Mouse (Mus musculus) embryonic facial prominence, embryonic 14.5 days (tissue): Measurements from ENCODE around the gene Lypd4. TPM values are rescaled to one million over a fixed set of nuclear protein-coding genes. Genes with fewer than 3 reads are reported as not detected.
A peak's percentile ranks its signal among the peaks of the same experiment; 100 is the strongest.

Source experiments
- ATAC-seq: fragments of 200-750 bp; cut with Nextera tagmentation; 2 replicates; pipeline ENCODE4 v1.8.0; 2017; ENCODE audit warnings: low read depth, moderate number of reproducible peaks, moderate TSS enrichment
- DNase-seq: peaks from one replicate; pipeline ENCODE4 v3.0.0-alpha.2; 2015; ENCODE audit warnings: low spot score
- H3K27ac ChIP-seq: fragments of 300-500 bp; sonication (generic); replicated peaks from 2 replicates; pipeline ENCODE4 v1.5.1; 2014; ENCODE audit warnings: low read depth, mild to moderate bottlenecking, low read length, moderate library complexity
- H3K27me3 ChIP-seq: fragments of 300-500 bp; sonication (generic); replicated peaks from 2 replicates; pipeline ENCODE4 v1.6.1; 2014; ENCODE audit warnings: low read length; ENCODE audit not compliant: control insufficient read depth, insufficient read depth
- H3K36me3 ChIP-seq: fragments of 300-500 bp; sonication (generic); 2 replicates; pipeline ENCODE4 v1.6.1; 2014; ENCODE audit warnings: low read length, mixed read lengths; ENCODE audit not compliant: control insufficient read depth, insufficient read depth
- H3K4me1 ChIP-seq: fragments of 300-500 bp; sonication (generic); 2 replicates; pipeline ENCODE4 v1.6.1; 2014; ENCODE audit warnings: antibody characterized with exemption, low read length; ENCODE audit not compliant: control insufficient read depth, insufficient read depth
- H3K4me2 ChIP-seq: fragments of 300-500 bp; sonication (generic); 2 replicates; pipeline ENCODE4 v1.6.1; 2014; ENCODE audit warnings: low read depth, mild to moderate bottlenecking, low read length, moderate library complexity, mixed read lengths
- H3K4me3 ChIP-seq: fragments of 300-500 bp; sonication (generic); 2 replicates; pipeline ENCODE4 v1.5.1; 2014; ENCODE audit warnings: low read depth, mild to moderate bottlenecking, low read length
- H3K9ac ChIP-seq: fragments of 300-500 bp; sonication (generic); 2 replicates; pipeline ENCODE4 v1.6.1; 2014; ENCODE audit warnings: low read depth, mild to moderate bottlenecking, low read length, moderate library complexity, mixed read lengths
- H3K9me3 ChIP-seq: fragments of 300-500 bp; sonication (generic); 2 replicates; pipeline ENCODE4 v1.6.1; 2016; ENCODE audit warnings: low read length; ENCODE audit not compliant: control insufficient read depth
- WGBS: fragments of 180-500 bp; shearing (Covaris S2); extraction: QIAGEN DNeasy Blood & Tissue Kit; methylation state at CpG from one replicate; pipeline ENCODE4 v1.1.7; 2014; 5-methylcytosine and 5-hydroxymethylcytosine counted together
- polyA plus RNA-seq: library from polyadenylated mRNA; unstranded; fragments of >200 nt; fragmentation: Nextera tagmentation; extraction: Ambion mirVana; gene quantifications from 2 replicates; pipeline ENCODE4 v1.2.1, GENCODE M21; 2014

The Lypd4 gene
- polyA plus RNA-seq, 1 experiment from 2014 or later = not detected

- Histone ChIP-seq H3K9me3 (no peaks in the 10 kb centered on the region), H3K4me3 (peak overlapping the region; percentile 99), H3K27me3 (no peaks in the 10 kb centered on the region), H3K4me2 (peak overlapping the region; percentile 87), H3K36me3 (peaks cover 45% of the 10 kb centered on the region), H3K27ac (peak overlapping the region; percentile 92), H3K4me1 (peaks cover 14% of the 10 kb centered on the region), H3K9ac (peak overlapping the region; percentile 100)
- ATAC-seq = no peak
- WGBS = under 1% methylated on average over 35 of the region's 47 CpGs
- DNase-seq = no peak
Measured at GRCm38 (mm10) chr7:24884693-24885291, 15.1 kb upstream of the Lypd4 start.

- Histone ChIP-seq H3K9ac (peak within 1 kb of the TSS; percentile 100), H3K27me3 (no peaks in the 10 kb centered on the region), H3K27ac (peak within 1 kb of the TSS; percentile 92), H3K36me3 (peaks cover 38% of the 10 kb centered on the region), H3K4me3 (peak within 1 kb of the TSS; percentile 99), H3K4me2 (peak within 1 kb of the TSS; percentile 87), H3K9me3 (no peaks in the 10 kb centered on the region), H3K4me1 (peaks cover 14% of the 10 kb centered on the region)
- ATAC-seq = peak; percentile 96
- peak; percentile 100 for DNase-seq
- WGBS = under 1% methylated on average over 50 of the region's 57 CpGs
Measured at GRCm38 (mm10) chr7:24883896-24884692, 14.4 kb upstream of the Lypd4 start, which contains the start of gene Rps19. Gene Rps19, plus strand, starts transcription at chr7:24884371.

GRCm38 (mm10) chr7:24882416-24883199 lies 12.9 kb upstream of the Lypd4 start:
- H3K9me3 ChIP-seq = no peaks in the 10 kb centered on the region
- ATAC-seq (no peak), DNase-seq (no peak)
- no peak overlapping the region for H3K4me3 ChIP-seq
- H3K4me1 ChIP-seq = peaks cover 14% of the 10 kb centered on the region
- 90% methylated on average over 9 of the region's 9 CpGs for WGBS
- H3K27ac ChIP-seq = no peak overlapping the region
- no peak overlapping the region for H3K9ac ChIP-seq
- H3K4me2 ChIP-seq = no peak overlapping the region
- H3K27me3 ChIP-seq = no peaks in the 10 kb centered on the region
- peaks cover 23% of the 10 kb centered on the region for H3K36me3 ChIP-seq

GRCm38 (mm10) chr7:24879620-24880019 lies 9.9 kb upstream of the Lypd4 start:
- WGBS = 38% methylated on average over 2 of the region's 2 CpGs
- Histone ChIP-seq H3K27ac (no peak overlapping the region), H3K4me2 (no peak overlapping the region), H3K9ac (no peak overlapping the region), H3K4me3 (no peak overlapping the region), H3K36me3 (no peaks in the 10 kb centered on the region), H3K9me3 (no peaks in the 10 kb centered on the region), H3K27me3 (no peaks in the 10 kb centered on the region), H3K4me1 (peaks cover 3% of the 10 kb centered on the region; the same call in 1 of the 2 replicates)
- ATAC-seq = no peak
- DNase-seq = no peak

GRCm38 (mm10) chr7:24877588-24877987 lies 7.8 kb upstream of the Lypd4 start:
- peak overlapping the region; percentile 75; the same call in 1 of the 2 replicates for H3K27ac ChIP-seq
- ATAC-seq = peak; percentile 72
- 38% methylated on average over 3 of the region's 3 CpGs for WGBS

GRCm38 (mm10) chr7:24869080-24869479 lies 661 bp downstream of the Lypd4 start:
- Histone ChIP-seq H3K36me3 (no peaks in the 10 kb centered on the region), H3K27me3 (peaks cover 4% of the 10 kb centered on the region; the same call in 1 of the 2 replicates), H3K9me3 (0 out of 2 replicates have a peak, but pooled peaks cover 5% of the 10 kb centered on the region), H3K9ac (no peak overlapping the region), H3K4me1 (no peaks in the 10 kb centered on the region), H3K27ac (no peak overlapping the region), H3K4me2 (no peak overlapping the region), H3K4me3 (no peak overlapping the region)
- no peak for ATAC-seq
- WGBS = 68% methylated on average over 17 of the region's 17 CpGs
- DNase-seq = no peak

More at GRCm38 (mm10) chr7:24877588-24877987, 7.8 kb upstream of the Lypd4 start:
- Histone ChIP-seq H3K9me3 (no peaks in the 10 kb centered on the region), H3K36me3 (no peaks in the 10 kb centered on the region), H3K4me2 (no peak overlapping the region), H3K27me3 (no peaks in the 10 kb centered on the region), H3K4me1 (peaks cover 3% of the 10 kb centered on the region; the same call in 1 of the 2 replicates), H3K9ac (no peak overlapping the region), H3K4me3 (no peak overlapping the region)
- DNase-seq = peak; percentile 72

GRCm38 (mm10) chr7:24864156-24864555 lies 5.6 kb downstream of the Lypd4 start:
- ATAC-seq = no peak
- Histone ChIP-seq H3K27me3 (no peaks in the 10 kb centered on the region), H3K27ac (no peak overlapping the region), H3K9ac (peak overlapping the region; percentile 3; the same call in 1 of the 2 replicates), H3K4me1 (no peaks in the 10 kb centered on the region), H3K36me3 (no peaks in the 10 kb centered on the region), H3K9me3 (no peaks in the 10 kb centered on the region), H3K4me2 (no peak overlapping the region), H3K4me3 (no peak overlapping the region)
- WGBS = 28% methylated on average over 6 of the region's 6 CpGs
- DNase-seq = no peak

GRCm38 (mm10) chr7:24862853-24863252 lies 6.9 kb downstream of the Lypd4 start:
- no peak for ATAC-seq
- WGBS = 89% methylated on average over 4 of the region's 4 CpGs

More at GRCm38 (mm10) chr7:24862853-24863252, 6.9 kb downstream of the Lypd4 start:
- Histone ChIP-seq H3K27ac (no peak overlapping the region), H3K4me2 (no peak overlapping the region), H3K4me1 (no peaks in the 10 kb centered on the region), H3K36me3 (no peaks in the 10 kb centered on the region), H3K27me3 (no peaks in the 10 kb centered on the region), H3K9me3 (no peaks in the 10 kb centered on the region), H3K4me3 (no peak overlapping the region), H3K9ac (no peak overlapping the region)
- no peak for DNase-seq
